Mouse (Mus musculus) liver, embryonic 13.5 days (tissue): ENCODE data around the gene Brinp2. TPM values are rescaled to one million over a fixed set of nuclear protein-coding genes. Genes with fewer than 3 reads are reported as not detected.

Experiments
- ATAC-seq: fragments of 200-750 bp; cut with Nextera tagmentation; 2 replicates; pipeline ENCODE4 v1.8.0; 2017; ENCODE audit warnings: low read depth, mild to moderate bottlenecking, moderate number of reproducible peaks, moderate library complexity
- DNase-seq: peaks from one replicate; pipeline ENCODE4 v3.0.0; 2022
- H3K27ac ChIP-seq: fragments of 300-500 bp; sonication (generic); 2 replicates; pipeline ENCODE4 v1.5.1; 2015; ENCODE audit warnings: moderate library complexity, mild to moderate bottlenecking, inconsistent platforms
- H3K27me3 ChIP-seq: fragments of 300-500 bp; sonication (generic); 2 replicates; pipeline ENCODE4 v1.6.1; 2015; ENCODE audit warnings: mild to moderate bottlenecking, inconsistent platforms
- H3K36me3 ChIP-seq: fragments of 300-500 bp; sonication (generic); 2 replicates; pipeline ENCODE4 v1.6.1; 2015; ENCODE audit warnings: mild to moderate bottlenecking, inconsistent platforms
- H3K4me1 ChIP-seq: fragments of 300-500 bp; sonication (generic); replicated peaks from 2 replicates; pipeline ENCODE4 v1.6.1; 2015; ENCODE audit warnings: inconsistent platforms
- H3K4me2 ChIP-seq: fragments of 300-500 bp; sonication (generic); 2 replicates; pipeline ENCODE4 v1.6.1; 2015; ENCODE audit warnings: inconsistent platforms, mild to moderate bottlenecking, moderate library complexity
- H3K4me3 ChIP-seq: fragments of 300-500 bp; sonication (generic); replicated peaks from 2 replicates; pipeline ENCODE4 v1.5.1; 2015; ENCODE audit warnings: mild to moderate bottlenecking, inconsistent platforms
- H3K9ac ChIP-seq: fragments of 300-500 bp; sonication (generic); 2 replicates; pipeline ENCODE4 v1.6.1; 2015; ENCODE audit warnings: mild to moderate bottlenecking, inconsistent platforms
- H3K9me3 ChIP-seq: fragments of 300-500 bp; sonication (generic); replicated peaks from 2 replicates; pipeline ENCODE4 v1.6.1; 2016; ENCODE audit warnings: inconsistent platforms
- WGBS: fragments of 180-500 bp; shearing (Covaris S2); methylation state at CpG from one replicate; pipeline ENCODE4 v1.1.7; 2015; ENCODE audit not compliant: insufficient replicate concordance; 5-methylcytosine and 5-hydroxymethylcytosine counted together
- polyA plus RNA-seq: library from polyadenylated mRNA; unstranded; fragments of >200 nt; fragmentation: Nextera tagmentation; extraction: Ambion mirVana; gene quantifications from 2 replicates; pipeline ENCODE4 v1.2.1, GENCODE M21; 2015

Brinp2 gene
- 0.03 TPM in 2 replicates for polyA plus RNA-seq

GRCm38 (mm10) chr1:158356051-158356461 lies at the start of gene Brinp2:
Gene Brinp2, minus strand, starts transcription at chr1:158356326.
- H3K9me3 ChIP-seq, result no peaks in the 10 kb centered on the region; the same call in 1 of the 2 replicates
- no peaks in the 10 kb centered on the region for H3K36me3 ChIP-seq
- 2% methylated on average over 30 of the region's 30 CpGs for WGBS
- no peaks in the 10 kb centered on the region for H3K4me1 ChIP-seq
- ATAC-seq (peak; percentile 75), DNase-seq (no peak)
- H3K9ac ChIP-seq, result no peak within 1 kb of the TSS
- H3K4me3 ChIP-seq, result peak within 1 kb of the TSS; percentile 46
- peaks cover 44% of the 10 kb centered on the region for H3K27me3 ChIP-seq
- no peak within 1 kb of the TSS for H3K27ac ChIP-seq
- peak within 1 kb of the TSS; percentile 52 for H3K4me2 ChIP-seq

DNA sequence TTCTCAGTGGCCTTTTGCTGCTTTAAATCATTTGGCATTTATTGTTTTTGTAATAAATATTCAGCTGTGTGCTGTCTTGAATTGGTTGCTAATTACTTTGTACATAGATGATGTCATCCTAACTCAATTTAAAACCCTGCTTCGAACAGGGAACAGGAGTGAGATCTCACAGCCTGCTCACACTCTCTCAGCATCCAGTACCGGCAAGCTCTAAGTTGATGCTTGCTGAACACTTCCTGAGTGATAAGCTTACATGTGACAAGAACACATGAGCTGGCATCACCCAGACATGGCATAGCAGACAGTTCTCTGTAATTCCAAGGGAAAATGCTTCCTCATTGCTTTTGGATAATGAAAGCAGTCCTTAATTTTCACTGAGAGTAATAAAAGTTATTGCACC lies 44.8 kb upstream of the Brinp2 start:
- Histone ChIP-seq H3K4me1 (no peaks in the 10 kb centered on the region), H3K9me3 (no peaks in the 10 kb centered on the region), H3K27ac (no peak overlapping the region), H3K4me3 (no peak overlapping the region), H3K9ac (no peak overlapping the region), H3K36me3 (no peaks in the 10 kb centered on the region), H3K4me2 (no peak overlapping the region), H3K27me3 (no peaks in the 10 kb centered on the region)
- DNase-seq (no peak), ATAC-seq (no peak)
- whole genome bisulfite sequencing, result 55% methylated on average over 2 of the region's 2 CpGs

DNA sequence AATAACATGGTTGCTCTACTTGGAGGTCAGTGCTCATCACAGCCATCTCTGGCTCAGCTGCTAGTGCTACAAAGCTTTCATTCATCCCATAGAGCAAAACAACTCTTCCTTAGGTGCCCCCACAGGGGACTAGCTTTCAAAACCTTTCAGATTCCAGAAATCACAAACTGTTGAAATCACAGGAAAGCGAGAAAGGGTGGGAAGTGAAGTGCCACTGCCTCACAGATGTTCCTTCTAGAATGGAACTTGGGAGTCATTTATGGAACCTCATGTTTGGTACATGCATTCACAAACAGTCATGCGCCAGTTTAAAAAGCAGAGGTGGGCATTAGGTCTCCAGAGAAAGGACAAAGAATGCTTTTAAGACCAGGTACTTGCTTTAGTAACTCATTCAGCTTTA lies 40.9 kb upstream of the Brinp2 start:
- WGBS, result 50% methylated on average over 2 of the region's 2 CpGs
- H3K4me2 ChIP-seq, result no peak overlapping the region
- no peak for ATAC-seq

DNA sequence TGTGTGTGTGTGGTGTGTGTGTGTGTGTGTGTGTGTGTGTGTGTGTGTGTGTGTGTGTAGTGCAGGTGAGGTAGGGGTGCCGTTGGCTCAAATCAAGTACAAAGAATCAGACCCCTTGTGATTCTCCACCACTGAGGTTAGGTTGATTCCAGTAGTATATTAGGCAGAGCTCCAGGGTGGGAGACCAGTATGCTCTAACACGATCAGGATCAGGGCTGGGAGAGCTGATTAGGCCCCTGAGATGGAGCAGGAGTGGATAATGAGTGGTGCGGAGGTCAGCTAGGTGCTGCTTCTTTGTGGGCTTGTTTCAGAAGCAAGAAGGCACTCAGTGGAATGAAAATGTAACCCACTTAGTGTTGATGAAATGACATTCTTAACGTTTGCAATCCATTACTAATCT lies 34.6 kb upstream of the Brinp2 start:
- H3K4me2 ChIP-seq, result no peak overlapping the region
- no peaks in the 10 kb centered on the region for H3K4me1 ChIP-seq
- DNase-seq (no peak), ATAC-seq (no peak)
- no peaks in the 10 kb centered on the region for H3K27me3 ChIP-seq
- no peak overlapping the region for H3K27ac ChIP-seq
- H3K9me3 ChIP-seq, result 0 out of 2 replicates have a peak, but pooled peaks cover 3% of the 10 kb centered on the region
- no peak overlapping the region for H3K9ac ChIP-seq
- H3K36me3 ChIP-seq, result no peaks in the 10 kb centered on the region
- no peak overlapping the region for H3K4me3 ChIP-seq
- 60% methylated on average over 4 of the region's 4 CpGs for WGBS

More for the DNA sequence above, 40.9 kb upstream of the Brinp2 start:
- Histone ChIP-seq H3K27me3 (no peaks in the 10 kb centered on the region), H3K4me1 (no peaks in the 10 kb centered on the region), H3K27ac (no peak overlapping the region), H3K4me3 (no peak overlapping the region), H3K9me3 (no peaks in the 10 kb centered on the region), H3K9ac (no peak overlapping the region), H3K36me3 (no peaks in the 10 kb centered on the region)
- DNase-seq, result no peak

DNA sequence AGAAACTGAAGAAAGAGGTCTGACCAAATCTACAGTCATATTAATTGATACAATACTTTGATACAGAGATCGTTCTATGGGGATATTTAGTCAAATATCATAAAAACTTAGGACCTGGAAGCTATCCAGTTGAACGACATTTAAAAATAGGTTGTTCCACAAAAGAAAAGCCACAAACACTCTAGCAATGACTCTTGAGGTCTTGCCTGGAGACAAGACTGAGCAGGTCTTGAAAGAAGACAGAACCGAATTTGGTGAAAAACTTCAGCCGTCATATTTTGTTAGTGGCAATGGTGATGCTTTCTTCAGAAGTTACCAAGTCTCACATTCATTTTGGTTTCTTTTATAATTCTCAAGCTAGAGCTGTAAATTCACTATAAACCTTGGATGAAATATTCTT lies 32.9 kb upstream of the Brinp2 start:
- ATAC-seq (no peak), DNase-seq (no peak)
- H3K9ac ChIP-seq, result no peak overlapping the region
- no peak overlapping the region for H3K4me2 ChIP-seq
- 0 out of 2 replicates have a peak, but pooled peaks cover 3% of the 10 kb centered on the region for H3K9me3 ChIP-seq
- H3K36me3 ChIP-seq, result no peaks in the 10 kb centered on the region
- no peaks in the 10 kb centered on the region for H3K4me1 ChIP-seq
- no peaks in the 10 kb centered on the region for H3K27me3 ChIP-seq
- WGBS, result 70% methylated on average over 4 of the region's 4 CpGs
- H3K4me3 ChIP-seq, result no peak overlapping the region
- no peak overlapping the region for H3K27ac ChIP-seq

GRCm38 (mm10) chr1:158386781-158387180 lies 30.7 kb upstream of the Brinp2 start:
- no peaks in the 10 kb centered on the region for H3K4me1 ChIP-seq
- H3K9ac ChIP-seq, result no peak overlapping the region
- DNase-seq, result no peak
- ATAC-seq, result no peak
- no peak overlapping the region for H3K27ac ChIP-seq
- no peaks in the 10 kb centered on the region for H3K36me3 ChIP-seq
- H3K4me3 ChIP-seq, result no peak overlapping the region
- no peak overlapping the region for H3K4me2 ChIP-seq
- no peaks in the 10 kb centered on the region for H3K27me3 ChIP-seq
- H3K9me3 ChIP-seq, result 0 out of 2 replicates have a peak, but pooled peaks cover 3% of the 10 kb centered on the region
- 16% methylated on average over 3 of the region's 3 CpGs for WGBS

- H3K9me3 ChIP-seq, result no peaks in the 10 kb centered on the region
- ATAC-seq, result no peak
Observed at GRCm38 (mm10) chr1:158385311-158385710, 29.2 kb upstream of the Brinp2 start.

GRCm38 (mm10) chr1:158383210-158383609 lies 27.1 kb upstream of the Brinp2 start:
- Histone ChIP-seq H3K4me1 (no peaks in the 10 kb centered on the region), H3K4me3 (no peak overlapping the region), H3K9me3 (no peaks in the 10 kb centered on the region), H3K9ac (no peak overlapping the region), H3K36me3 (no peaks in the 10 kb centered on the region), H3K27me3 (no peaks in the 10 kb centered on the region), H3K4me2 (no peak overlapping the region), H3K27ac (no peak overlapping the region)
- WGBS, result 51% methylated on average over 3 of the region's 3 CpGs
- DNase-seq, result no peak
- ATAC-seq, result no peak

More at GRCm38 (mm10) chr1:158385311-158385710, 29.2 kb upstream of the Brinp2 start:
- no peaks in the 10 kb centered on the region for H3K27me3 ChIP-seq
- no peak overlapping the region for H3K4me2 ChIP-seq
- no peaks in the 10 kb centered on the region for H3K36me3 ChIP-seq
- H3K4me3 ChIP-seq, result no peak overlapping the region
- H3K4me1 ChIP-seq, result no peaks in the 10 kb centered on the region
- H3K27ac ChIP-seq, result no peak overlapping the region
- 80% methylated on average over 2 of the region's 2 CpGs for WGBS
- no peak for DNase-seq
- no peak overlapping the region for H3K9ac ChIP-seq

DNA sequence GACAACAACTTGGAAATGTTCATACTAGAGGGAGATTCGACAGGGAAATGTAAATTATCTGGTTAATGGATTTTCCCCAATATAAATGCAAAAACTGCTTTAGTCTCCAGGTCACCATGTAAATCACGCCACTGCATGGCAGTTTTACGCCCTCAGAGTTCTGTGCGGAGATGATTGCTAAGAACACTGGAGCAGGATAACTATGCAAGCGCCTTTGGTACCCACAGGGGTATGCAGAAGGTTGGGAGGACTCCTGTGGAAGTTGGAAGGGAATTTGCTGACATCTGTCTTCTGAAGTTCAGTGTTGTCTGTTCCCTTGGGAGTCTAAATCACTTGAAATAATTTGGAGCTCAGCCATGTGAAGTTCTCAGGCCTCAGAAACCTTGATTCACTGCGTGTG lies 26.2 kb upstream of the Brinp2 start:
- Histone ChIP-seq H3K27ac (no peak overlapping the region), H3K36me3 (no peaks in the 10 kb centered on the region), H3K4me1 (no peaks in the 10 kb centered on the region), H3K27me3 (no peaks in the 10 kb centered on the region), H3K9me3 (no peaks in the 10 kb centered on the region), H3K4me2 (no peak overlapping the region), H3K4me3 (no peak overlapping the region), H3K9ac (no peak overlapping the region)
- whole genome bisulfite sequencing, result 61% methylated on average over 6 of the region's 6 CpGs
- ATAC-seq, result no peak
- DNase-seq, result no peak

- no peaks in the 10 kb centered on the region for H3K9me3 ChIP-seq
- no peaks in the 10 kb centered on the region for H3K36me3 ChIP-seq
- peaks cover 18% of the 10 kb centered on the region for H3K27me3 ChIP-seq
- no peak overlapping the region for H3K27ac ChIP-seq
- H3K9ac ChIP-seq, result no peak overlapping the region
- H3K4me2 ChIP-seq, result no peak overlapping the region
- H3K4me1 ChIP-seq, result no peaks in the 10 kb centered on the region
- no peak for DNase-seq
- no peak for ATAC-seq
- H3K4me3 ChIP-seq, result no peak overlapping the region
- WGBS, result 35% methylated on average over 1 of the region's 1 CpGs
Observed at GRCm38 (mm10) chr1:158364461-158364860, 8.3 kb upstream of the Brinp2 start.

GRCm38 (mm10) chr1:158362292-158363101 lies 6.4 kb upstream of the Brinp2 start:
- Histone ChIP-seq H3K4me2 (peak overlapping the region; percentile 32), H3K4me1 (no peaks in the 10 kb centered on the region), H3K9me3 (no peaks in the 10 kb centered on the region), H3K36me3 (no peaks in the 10 kb centered on the region), H3K4me3 (no peak overlapping the region), H3K27ac (no peak overlapping the region), H3K27me3 (peaks cover 22% of the 10 kb centered on the region), H3K9ac (no peak overlapping the region)
- ATAC-seq (no peak), DNase-seq (no peak)
- 3% methylated on average over 35 of the region's 37 CpGs for WGBS

DNA sequence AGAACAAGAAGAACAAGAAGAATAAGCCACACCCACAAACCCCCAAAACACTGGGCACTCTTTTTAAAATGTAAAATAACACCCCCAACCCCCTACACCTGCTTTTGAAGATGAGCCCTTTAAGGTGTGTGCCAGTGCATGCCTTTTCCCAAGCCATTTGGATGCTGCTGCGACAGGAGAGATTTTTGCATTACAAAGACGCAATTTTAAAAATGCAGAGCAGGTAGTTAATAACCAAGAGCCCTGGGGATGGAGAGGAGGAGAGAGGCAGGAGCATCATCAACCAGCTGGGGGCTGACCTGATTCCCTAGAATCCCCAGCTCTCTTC lies 5.8 kb upstream of the Brinp2 start, which contains the start of gene Astn1:
Astn1 (plus strand) TSS at position 310 of the 328 bp plus-strand sequence.
- H3K4me2 ChIP-seq, result peak within 1 kb of the TSS; percentile 32
- ATAC-seq (no peak), DNase-seq (no peak)
- H3K36me3 ChIP-seq, result no peaks in the 10 kb centered on the region
- no peaks in the 10 kb centered on the region for H3K9me3 ChIP-seq
- no peak within 1 kb of the TSS for H3K27ac ChIP-seq
- no peaks in the 10 kb centered on the region for H3K4me1 ChIP-seq
- no peak within 1 kb of the TSS for H3K4me3 ChIP-seq
- WGBS, result 4% methylated on average over 2 of the region's 2 CpGs
- H3K27me3 ChIP-seq, result peaks cover 28% of the 10 kb centered on the region
- H3K9ac ChIP-seq, result no peak within 1 kb of the TSS
